Mouse (Mus musculus): ENCODE measurements around the gene Chit1.

Gene Chit1

DNA sequence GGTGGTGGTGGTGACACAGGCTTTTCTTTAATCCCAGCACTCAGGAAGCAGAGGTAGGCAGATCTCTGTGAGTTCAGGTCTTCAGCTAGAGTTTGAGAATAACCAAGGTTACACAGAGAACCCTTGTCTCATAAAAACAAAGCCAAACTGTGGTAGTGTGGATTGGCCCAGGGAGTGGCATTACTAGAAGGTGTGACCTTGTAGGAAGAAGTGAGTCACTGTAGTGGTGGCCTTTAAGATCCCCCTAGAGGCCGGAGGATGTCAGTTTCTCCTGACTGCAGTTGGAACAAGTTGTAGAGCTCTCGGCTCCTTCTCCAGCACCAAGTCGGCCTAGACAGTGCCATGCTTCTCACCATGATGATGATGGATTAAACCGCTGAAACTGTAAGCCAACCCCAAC, at the start of gene Chit1:
TSS of gene Chit1 (plus strand) at position 264 of the 400 bp plus-strand sequence.
- DNase-seq (ENCODE audit: low spot score), result no peak

DNA sequence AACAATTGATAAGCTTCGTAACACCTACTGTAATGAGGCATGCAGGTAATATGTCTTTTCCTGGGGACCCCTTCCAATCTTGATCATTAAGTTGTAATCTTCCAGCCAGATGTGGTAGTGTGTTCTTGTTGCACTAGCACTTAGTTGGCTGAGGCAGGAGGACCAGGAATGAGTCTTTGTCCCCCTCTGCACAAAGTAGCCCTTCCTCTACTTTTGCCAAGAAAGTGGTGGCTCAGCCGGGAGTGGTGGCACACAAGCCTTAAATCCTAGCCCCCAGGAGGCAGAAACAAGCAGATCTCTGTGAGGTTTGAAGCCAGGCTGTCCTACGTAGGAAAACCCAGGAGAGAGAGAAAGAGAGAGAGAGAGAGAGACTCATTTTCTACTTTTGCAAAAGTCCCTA, 49.1 kb upstream of the Chit1 start:
- DNase-seq (ENCODE audit: low spot score), result no peak

DNA sequence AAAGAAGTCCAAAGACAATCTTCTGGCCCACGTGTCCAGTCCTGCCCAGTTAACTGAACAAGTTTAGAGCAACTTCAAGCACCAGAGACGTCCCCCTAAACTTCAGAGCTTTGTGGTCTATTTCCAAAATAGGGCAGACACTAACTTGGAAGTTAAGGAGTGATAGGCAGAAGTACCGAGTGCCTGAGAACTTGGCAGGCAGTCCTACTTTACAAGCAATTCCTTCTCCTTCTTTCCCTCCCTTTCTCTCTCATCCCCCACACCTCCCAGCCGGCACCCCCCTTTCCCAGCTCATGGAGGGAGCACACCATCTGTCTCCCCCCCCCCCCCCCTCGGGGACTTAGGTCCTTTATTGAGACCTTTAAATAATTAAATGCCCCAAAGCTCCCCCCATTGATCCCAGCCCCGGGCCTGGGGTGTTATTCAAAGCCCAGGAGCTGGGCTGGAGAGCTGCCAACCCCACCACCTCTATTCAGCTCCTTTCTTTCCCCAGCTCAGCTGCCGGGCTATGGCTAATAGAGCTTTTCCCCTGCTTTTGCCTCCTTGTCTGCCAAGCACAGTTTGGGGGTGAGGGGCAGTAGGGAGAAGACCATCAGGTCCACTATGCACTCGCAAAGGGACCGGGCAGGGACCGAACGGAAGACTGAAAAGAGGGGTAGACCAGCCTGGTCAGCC, 48.5 kb upstream of the Chit1 start:
- no peak for DNase-seq (ENCODE audit: low spot score)

DNA sequence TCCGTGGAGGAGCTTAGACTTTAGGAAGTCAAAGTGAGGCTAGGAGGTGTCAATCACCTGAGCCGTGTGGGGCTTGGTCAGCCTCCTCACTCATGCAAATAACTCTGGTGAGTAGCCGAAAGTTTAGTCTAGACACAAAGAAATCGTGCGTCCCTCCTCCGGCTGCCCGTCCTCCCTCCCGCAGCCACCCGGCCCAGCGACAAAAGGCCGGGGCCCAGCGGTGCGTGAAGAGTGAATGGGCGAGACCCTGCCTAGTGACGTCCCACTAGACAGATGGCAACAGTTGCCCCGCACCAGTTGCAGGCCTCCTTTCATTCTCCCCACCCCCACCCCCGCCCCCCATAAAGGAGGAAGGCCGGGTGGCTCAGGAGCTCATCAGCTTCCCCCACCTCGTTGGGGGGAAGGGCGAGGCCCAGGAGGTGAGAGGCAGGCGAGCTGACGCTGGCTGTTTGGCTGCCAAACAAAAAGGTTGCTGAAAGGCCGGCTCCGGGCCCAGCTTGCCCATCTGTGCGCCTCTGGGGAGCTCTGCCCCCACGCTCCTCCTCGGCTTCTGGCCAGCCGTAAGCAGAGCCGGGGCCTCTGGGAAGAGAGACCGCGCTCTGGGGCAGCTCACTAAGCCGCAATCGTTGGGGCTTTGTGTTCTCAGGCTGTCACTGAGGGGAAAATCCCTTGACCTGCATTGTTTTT, 47.8 kb upstream of the Chit1 start:
- DNase-seq (ENCODE audit: low spot score), result peak; percentile 60

DNA sequence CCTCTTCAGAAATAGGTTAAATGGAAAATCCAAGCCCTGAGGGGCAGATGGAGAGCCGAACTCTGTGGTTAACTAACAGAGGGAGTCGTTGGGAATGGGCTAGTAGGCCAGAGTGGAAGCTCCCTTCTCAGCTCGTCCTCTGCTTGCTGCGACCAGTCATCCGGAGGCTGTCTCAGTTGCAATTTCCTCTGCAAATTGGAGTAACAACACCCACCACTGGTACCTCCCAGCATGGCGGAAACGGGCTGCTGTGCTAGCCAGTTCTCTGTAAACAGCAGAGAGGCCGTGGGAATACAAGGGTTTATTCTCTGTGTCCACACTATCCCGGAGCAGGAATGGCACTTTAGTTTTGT, 47.3 kb upstream of the Chit1 start:
- DNase-seq (ENCODE audit: low spot score), result no peak

DNA sequence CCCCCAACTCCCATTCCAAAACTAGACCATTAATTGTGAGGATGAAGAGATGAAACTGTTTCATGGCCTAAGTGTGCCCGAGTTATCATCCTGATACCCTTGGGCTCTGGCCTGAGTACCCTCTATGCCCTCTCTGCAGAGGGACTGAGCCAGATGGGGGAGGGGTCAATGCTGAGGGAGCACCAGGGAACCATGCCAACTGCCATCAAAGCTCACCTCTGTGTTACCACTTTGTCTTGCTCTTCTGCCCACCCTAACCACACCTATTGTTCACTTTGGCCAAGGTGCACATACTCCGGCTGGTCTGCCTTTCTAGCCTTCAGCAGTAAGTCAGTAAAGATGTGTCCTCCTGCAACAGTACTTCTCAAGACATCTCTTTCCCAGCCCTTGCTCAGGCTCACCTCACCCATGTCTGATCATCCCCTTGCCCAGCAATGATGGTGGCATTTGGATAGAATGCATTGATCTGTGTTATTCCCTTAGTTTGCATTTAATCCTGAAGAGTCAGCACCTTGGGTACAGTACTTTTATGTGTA, 46.7 kb upstream of the Chit1 start:
- no peak for DNase-seq (ENCODE audit: low spot score)

DNA sequence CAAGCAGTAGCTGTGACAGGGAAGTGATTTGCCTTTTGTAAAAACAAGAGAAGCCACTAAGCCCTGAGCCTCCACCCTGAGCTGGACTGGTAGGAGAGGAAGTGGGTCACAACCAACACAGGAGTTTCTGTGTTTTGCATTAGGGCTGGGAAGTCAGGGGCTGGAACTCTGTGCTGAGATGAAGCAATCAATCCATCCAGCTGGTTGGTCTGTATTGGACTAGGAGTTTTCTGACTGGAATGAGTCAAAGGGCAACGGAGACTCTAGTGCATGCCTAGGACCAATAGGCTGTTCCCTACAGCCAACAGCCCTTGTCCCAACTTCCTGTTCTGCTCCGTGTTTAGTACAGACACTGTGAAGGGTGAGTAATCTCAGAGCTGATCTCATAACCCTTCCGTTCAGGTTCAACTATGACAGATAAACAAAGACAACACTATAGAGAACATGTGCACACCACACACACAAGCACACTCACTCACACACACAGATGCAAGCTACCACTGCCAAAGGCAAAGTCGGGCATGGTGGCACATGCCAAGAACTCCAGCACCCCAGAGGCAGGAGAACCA, 45.7 kb upstream of the Chit1 start:
- DNase-seq (ENCODE audit: low spot score), result peak; percentile 69

DNA sequence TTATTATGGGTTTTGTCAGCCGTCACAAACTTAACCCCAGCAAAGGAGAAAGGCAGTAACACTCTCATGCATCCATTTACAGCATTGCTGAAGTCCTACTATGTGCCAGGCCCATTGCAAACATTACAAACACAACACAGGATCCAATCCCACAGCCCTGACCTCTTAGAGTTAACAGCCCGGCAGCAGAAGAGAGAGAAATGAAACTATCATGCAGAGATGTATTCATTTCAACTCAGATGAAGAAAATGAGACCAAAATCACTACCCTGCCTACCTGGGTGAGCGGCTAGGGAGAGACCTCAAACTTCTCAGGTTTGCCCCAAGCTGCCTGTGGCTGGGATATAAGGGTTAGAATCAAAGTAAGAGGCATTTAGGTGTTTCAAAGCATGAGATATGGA, 44.5 kb upstream of the Chit1 start:
- DNase-seq (ENCODE audit: low spot score), result no peak

DNA sequence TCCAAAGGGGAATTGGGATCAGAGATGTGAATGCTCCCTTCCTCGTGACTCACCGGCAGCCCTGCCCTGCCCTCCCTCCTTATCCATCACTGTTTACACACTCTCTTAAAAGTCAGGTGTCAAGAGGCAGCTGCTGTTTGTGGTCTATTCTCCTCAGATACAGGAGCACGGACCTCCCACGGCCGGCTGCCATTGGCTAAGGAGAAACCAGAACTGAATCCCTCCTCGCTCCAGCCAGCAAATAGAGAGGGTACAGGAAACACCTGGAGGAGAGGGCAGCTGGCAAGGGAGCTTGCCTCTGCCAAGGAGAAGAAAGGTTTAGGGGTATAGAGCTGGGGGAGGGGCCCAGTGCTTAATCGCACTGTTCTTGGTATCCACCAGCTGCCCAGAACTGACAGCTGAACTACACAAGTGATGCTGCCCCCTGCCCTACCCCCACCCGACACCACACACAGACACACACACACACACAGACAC, 43.9 kb upstream of the Chit1 start:
- peak; percentile 78 for DNase-seq (ENCODE audit: low spot score)

DNA sequence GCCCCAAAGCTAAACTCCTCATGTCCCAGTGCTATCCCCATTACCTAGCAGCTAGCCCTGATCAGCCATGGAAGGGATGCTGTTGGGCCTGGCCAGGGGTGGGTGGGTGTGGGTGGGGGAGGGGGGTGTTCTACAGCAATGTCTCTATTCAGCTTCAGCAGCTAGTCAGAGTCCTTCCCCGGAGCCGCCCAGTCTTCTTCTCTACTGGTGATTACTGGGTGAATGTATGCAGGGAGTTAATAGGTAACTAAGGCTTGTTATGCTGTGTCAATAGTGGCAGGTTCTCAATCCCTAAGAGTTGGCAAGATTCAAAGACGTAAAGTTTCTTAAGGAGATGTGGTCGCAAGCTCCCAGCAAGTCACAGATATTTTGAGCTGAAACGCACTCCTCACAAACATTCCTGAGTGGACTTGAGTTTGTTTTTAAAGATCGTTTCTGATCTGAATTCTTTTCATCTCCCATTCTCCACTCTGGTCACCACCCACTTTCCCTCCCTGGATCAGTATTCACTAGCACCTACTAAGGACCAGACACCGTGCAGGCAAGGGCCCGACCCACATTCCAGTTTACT, 40.9 kb upstream of the Chit1 start:
- DNase-seq (ENCODE audit: low spot score), result peak; percentile 74

DNA sequence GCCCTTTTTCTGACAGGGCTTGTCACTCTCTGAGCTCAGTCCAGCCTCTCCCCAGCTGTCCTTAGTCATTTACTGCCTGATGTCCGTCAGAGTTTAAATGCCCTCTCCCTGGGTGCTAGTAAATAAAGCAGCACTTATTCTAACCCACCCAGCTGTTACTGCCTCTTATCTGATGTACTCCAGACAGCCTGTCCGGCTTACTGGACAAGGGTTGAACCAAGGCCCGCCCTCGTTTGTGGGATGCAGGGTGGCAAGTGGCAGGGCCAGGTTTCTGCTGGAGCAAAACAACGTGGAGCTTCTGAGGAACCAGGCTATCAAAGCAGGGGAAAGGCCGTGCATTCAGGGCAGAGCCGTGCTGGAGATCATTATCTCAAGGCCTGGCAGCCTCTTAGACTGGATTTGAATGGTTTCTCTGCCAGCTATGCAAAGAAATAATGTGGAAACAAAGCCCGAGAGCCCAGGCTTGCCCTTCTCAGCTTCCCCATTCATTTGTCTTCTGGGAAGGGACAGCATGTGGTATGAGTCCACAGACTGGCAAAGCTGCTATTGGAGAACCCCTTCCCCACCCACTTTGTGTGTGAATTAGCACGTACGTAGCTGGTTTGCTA, 39.5 kb upstream of the Chit1 start:
- no peak for DNase-seq (ENCODE audit: low spot score)

DNA sequence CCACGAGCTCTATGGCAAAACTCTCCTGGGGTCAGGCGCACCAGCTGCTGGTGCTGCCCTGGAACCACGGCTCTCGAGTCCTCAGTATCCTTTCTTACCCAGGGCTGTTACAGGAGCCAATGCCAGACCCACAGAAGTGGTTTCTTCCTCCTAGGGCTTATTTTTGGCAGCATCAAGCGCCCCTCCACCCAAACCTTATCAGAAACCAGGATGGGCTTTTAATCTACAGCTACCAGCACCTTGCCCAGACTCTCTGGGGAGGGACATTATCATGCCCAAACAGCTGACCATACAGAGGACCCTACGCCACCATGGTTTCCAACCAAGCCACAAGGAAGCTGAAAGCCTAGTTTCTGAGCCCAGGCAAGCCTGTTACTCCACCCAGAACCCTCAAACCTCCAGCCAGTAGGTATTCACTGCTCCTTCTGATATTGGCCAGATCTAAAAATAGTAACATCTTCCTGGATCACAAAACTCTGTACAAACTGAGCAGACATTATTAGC, 37.9 kb upstream of the Chit1 start:
- DNase-seq (ENCODE audit: low spot score), result no peak

DNA sequence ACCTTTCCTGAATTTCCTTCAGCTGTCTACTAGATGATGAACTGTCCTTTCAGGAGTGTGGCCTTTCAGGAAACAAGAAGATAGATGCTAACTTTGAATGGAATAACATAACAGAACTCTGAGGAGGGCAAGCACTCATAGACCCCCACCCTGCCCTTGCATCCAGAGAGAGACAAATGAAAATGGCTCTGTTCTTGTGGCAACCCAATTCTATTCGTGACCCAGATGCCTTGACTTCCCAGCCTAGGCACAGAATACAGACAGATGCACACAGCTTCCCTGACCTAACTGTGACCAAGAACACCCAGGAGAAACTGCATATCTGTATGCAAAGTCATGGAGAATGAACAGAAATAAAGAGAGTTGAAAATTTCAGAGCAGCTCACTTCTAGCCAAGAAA, 37.4 kb upstream of the Chit1 start:
- no peak for DNase-seq (ENCODE audit: low spot score)

DNA sequence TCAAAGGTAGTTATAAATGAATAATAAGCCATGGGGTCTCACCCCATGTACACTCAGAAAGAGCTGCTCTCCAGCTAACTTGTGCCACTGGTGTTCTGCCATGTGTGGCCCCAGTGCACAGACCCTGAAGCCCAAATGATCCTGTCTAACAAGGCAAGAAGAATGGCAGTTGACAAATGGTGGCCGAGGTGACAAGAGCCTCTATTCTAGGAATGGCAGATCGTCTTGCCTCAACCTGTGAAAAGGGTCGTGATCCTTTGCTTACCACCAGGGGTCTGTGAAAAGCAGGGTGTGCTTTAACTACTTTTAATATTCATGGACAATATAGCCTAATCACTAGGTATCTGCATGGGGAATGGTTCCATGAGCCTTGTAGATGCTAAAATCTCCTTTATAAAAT, 36.9 kb upstream of the Chit1 start:
- DNase-seq (ENCODE audit: low spot score), result no peak

DNA sequence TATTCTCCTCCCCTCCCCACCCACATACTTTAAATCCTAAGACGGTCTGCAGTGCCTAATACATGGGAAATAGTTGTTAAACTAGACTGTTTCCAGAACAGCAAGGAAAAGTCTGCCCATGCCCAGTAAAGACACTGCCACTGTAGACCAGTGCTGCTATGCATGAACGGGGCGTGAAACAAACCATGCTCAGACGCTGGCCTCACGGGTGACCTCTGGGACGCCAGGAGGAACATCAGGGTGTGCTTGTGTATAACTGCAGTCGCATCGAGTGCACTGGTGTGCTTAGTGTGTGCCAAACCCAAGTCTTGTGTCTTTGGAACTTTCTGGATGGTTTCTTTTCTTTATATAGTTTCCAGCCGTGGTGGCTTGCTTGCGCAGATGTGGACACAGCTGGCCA, 36.4 kb upstream of the Chit1 start:
- no peak for DNase-seq (ENCODE audit: low spot score)

DNA sequence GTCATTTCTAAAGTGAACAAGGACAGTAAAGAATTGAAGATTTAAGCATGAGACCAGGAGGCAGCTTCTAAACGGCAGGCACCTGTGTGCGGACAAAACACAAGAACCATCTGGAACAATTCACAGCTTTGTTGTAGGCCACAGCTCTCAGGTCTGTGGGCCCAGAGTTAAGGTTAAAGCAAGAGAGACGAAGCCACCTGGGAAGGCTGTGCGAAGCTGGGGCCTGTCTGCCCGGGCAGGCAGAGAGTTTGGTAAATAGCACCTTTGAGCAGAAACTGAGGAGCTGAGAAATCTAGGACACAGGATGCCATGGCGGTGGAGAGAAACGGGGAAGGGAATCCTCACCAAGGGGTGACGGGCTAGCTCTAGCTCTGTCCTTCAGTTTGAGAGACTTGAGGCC, 35.5 kb upstream of the Chit1 start:
- no peak for DNase-seq (ENCODE audit: low spot score)

DNA sequence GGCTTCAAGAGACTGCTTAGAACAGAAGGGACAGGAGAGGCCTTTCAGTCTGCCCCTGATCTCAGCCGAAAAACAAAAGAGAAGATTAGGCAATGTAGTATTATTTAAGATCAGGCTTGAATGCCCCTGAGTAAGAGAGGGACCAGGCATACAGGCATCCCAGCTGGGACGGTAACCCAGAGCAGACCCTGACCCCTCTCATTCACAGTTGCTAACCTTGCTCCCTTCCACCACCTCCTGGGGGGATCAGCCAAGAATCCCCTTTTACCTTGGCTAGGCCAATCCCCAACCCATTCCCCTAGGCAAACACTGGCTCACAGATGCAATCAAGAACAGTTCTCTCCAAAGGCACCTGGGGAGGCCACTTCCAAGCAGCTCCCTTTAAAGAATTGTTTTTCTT, 34.3 kb upstream of the Chit1 start:
- DNase-seq (ENCODE audit: low spot score), result no peak

DNA sequence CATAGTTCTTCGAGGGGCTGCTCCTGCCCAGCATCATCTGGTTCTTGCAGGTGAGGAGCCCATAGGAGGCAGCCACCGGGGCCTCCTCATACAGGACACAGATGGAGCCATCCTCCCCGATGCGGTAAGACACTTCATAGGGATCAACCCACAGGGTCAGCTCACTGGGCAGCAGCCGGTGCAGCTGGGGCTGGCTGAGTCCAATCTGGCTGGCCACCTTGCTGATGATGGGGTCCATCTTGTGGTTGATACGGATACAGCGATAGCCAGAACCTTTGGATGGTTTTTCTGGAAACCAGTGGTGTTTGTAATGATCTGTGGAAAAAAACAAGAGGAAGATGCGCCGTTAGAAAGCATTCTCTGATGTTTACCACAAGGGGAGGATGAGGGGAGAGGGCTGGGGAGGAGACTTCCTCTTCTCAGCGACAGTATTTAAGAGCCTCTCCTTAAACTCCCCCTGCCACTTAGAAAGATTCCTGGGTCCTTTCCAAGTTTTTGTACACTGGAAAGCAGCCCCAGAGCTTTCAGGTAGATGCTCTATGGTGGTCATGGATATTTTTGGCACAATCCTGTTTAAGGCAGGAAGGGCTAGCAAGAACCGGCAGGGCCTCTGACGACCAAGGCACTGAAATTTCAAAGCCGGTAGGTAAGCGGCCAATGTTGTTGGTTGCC, 33.5 kb upstream of the Chit1 start:
- DNase-seq (ENCODE audit: low spot score), result no peak

DNA sequence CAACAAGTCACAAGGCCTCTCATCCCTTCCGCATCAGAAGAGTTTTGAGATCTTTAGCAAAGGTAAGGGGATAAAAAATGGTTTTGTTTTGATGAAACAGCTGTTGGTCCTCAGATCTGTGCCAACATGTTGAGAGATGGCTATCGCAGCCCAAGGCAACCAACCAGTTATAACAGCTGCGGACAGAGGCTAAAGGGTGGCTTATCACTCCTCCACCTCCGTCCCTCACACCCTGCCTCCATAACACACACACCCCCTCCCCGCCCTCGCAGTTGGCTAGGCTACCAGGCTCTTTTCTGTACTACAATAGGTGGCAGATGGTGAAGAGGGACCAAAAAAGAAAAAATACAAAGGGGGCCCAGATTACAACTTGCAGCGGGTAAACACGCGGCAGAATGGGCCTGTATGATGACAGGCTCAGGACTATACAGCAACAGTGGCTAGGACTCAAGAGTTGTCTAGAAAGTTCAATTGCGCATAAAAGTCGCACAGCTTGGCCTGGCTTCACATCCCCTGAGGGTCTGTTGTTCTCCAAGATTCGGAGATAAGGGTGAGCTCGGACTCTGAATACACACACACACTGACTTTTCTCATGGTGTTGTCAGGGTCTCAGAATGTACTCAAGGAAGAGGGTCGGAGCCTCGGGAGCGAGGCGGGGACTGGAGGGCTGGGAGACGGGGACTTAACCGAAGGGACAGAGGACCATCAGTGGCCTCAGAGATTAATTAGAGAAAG, 32.8 kb upstream of the Chit1 start:
- no peak for DNase-seq (ENCODE audit: low spot score)

DNA sequence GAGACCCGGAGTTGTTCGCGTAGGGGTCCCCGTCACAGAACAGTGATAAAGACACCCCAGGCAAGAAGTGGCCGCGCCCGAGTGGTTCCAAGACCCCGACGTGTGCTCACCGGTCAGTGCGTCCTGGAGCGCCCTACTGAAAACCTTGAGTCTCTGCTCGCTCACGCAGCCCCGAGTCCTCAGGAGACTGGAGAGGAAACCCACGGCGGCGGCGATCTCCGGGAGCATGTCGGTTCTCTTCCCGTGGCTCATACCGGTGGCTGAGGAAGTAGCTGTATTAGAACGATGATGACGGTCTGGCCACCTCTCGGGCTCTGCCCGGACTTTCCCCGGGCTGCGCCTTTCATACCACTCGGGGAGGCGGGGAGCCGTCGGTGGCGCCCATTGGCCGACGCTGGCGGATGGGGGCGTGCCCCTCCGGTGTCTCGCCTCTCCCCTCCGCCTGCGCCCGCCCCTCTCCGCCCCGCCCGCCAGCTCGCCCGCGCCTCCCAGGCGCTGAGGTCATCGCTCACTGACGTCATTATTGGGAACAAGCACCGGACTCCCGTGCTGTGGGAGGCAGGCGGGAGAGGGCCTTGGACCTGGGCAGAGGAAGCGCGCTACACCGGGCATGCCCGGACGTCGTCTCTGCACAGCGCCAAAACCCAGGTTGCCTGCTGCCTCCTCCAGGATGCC, 32.1 kb upstream of the Chit1 start, which contains the start of gene Btg2:
TSS of gene Btg2 (minus strand) at position 319 of the 675 bp plus-strand sequence.
- peak; percentile 99 for DNase-seq (ENCODE audit: low spot score)

Measured in yolk sac, embryonic 10.5 days (tissue).